ENCODE assay signal across 11 mouse cellular contexts in the genomic region with DNA sequence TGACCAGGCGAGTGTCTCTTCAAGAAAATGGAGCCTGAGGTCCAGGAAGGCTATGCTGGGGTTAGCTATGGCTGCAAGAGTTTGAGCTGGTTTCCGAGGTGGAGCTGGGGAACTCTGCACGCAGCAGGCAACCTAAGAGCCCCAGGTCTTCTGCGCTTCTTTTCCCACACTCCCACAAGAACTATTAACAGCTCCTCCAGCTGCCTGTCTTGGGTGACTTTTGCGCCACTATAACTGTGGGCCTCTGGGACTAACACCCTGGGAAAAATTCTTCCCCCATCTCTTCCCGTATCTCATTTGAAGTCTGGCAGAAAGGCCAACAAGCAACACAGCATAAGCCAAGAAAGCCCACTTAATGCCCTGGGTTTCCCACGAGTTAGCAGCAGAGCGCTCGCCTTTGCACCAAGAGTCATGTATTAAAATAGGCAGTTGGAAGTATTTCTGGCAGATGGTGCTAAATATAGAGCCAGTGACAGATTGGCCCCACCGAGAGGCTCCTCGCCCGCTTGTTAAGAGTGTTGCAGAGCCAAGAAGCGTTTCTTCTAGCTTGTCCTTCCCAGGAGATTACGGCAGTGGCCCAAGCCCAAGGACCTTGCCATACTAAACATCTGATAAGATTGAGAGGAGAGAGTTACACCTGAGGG.
DNase-seq lines count a peak whose midpoint lies in the region; ATAC-seq and TF ChIP-seq lines count a peak whose summit lies in the region.
"Had no signal": no experiment of that assay in that cellular context is flagged by ENCODE, and none has a peak within 500 bp of the region (broad histone marks: within the 10 kb centered on the region; RNA-seq: fewer than 3 reads in every experiment).

No protein-coding gene starts in this region.

- no peak for TF ChIP-seq CTCF in forebrain, postnatal 0 days (IDR thresholded peaks at IDR 0.05; ENCODE audit: low read depth)
- no peak for TF ChIP-seq CTCF in stomach, postnatal 0 days (IDR thresholded peaks at IDR 0.05; ENCODE audit: low read depth)

- H3K4me1 ChIP-seq in forebrain, postnatal 0 days (ENCODE audit: insufficient read depth): no peaks in the 10 kb centered on the region
- no peaks in the 10 kb centered on the region for H3K4me1 ChIP-seq in forebrain, embryonic 12.5 days
- H3K4me1 ChIP-seq in stomach, embryonic 14.5 days (ENCODE audit: control insufficient read depth, insufficient read depth, low read length): no peaks in the 10 kb centered on the region
- H3K4me1 ChIP-seq in stomach, postnatal 0 days (replicated peaks; ENCODE audit: control insufficient read depth, insufficient read depth): no peaks in the 10 kb centered on the region; the same call in 1 of the 2 replicates
- H3K4me1 ChIP-seq in heart, embryonic 13.5 days: peaks cover 30% of the 10 kb centered on the region
- H3K4me1 ChIP-seq: limb, embryonic 12.5 days; neural tube, embryonic 15.5 days had no signal

- H3K27me3 ChIP-seq in forebrain, postnatal 0 days (ENCODE audit: insufficient read depth, low read length): no peaks in the 10 kb centered on the region
- H3K27me3 ChIP-seq in forebrain, embryonic 12.5 days: no peaks in the 10 kb centered on the region
- H3K27me3 ChIP-seq in stomach, embryonic 14.5 days (ENCODE audit: control insufficient read depth, insufficient read depth, low read length): no peaks in the 10 kb centered on the region
- H3K27me3 ChIP-seq in stomach, postnatal 0 days (ENCODE audit: control insufficient read depth, insufficient read depth, low read length): no peaks in the 10 kb centered on the region
- no peaks in the 10 kb centered on the region for H3K27me3 ChIP-seq in heart, embryonic 13.5 days (replicated peaks)
- H3K27me3 ChIP-seq: limb, embryonic 12.5 days; neural tube, embryonic 15.5 days had no signal

- no peak overlapping the region for H3K9ac ChIP-seq in forebrain, postnatal 0 days
- no peak overlapping the region for H3K9ac ChIP-seq in forebrain, embryonic 12.5 days
- H3K9ac ChIP-seq in stomach, embryonic 14.5 days (replicated peaks; ENCODE audit: low read depth, low read length): no peak overlapping the region
- H3K9ac ChIP-seq in stomach, postnatal 0 days (ENCODE audit: low read length): no peak overlapping the region
- peak overlapping the region; percentile 47 for H3K9ac ChIP-seq in heart, embryonic 13.5 days
- H3K9ac ChIP-seq: limb, embryonic 12.5 days; neural tube, embryonic 15.5 days had no signal

- no peaks in the 10 kb centered on the region for H3K36me3 ChIP-seq in forebrain, postnatal 0 days (ENCODE audit: insufficient read depth)
- H3K36me3 ChIP-seq in forebrain, embryonic 12.5 days (replicated peaks): no peaks in the 10 kb centered on the region
- H3K36me3 ChIP-seq in stomach, embryonic 14.5 days (ENCODE audit: control insufficient read depth, insufficient read depth, low read length): no peaks in the 10 kb centered on the region
- no peaks in the 10 kb centered on the region for H3K36me3 ChIP-seq in stomach, postnatal 0 days (ENCODE audit: control insufficient read depth, insufficient read depth, low read length)
- no peaks in the 10 kb centered on the region for H3K36me3 ChIP-seq in heart, embryonic 13.5 days
- H3K36me3 ChIP-seq: limb, embryonic 12.5 days; neural tube, embryonic 15.5 days had no signal

- no peak overlapping the region for H3K27ac ChIP-seq in forebrain, postnatal 0 days (ENCODE audit: low read depth, low read length)
- no peak overlapping the region for H3K27ac ChIP-seq in forebrain, embryonic 12.5 days
- no peak overlapping the region for H3K27ac ChIP-seq in stomach, embryonic 14.5 days (ENCODE audit: low read length)
- no peak overlapping the region for H3K27ac ChIP-seq in stomach, postnatal 0 days (replicated peaks)
- peak overlapping the region; percentile 94 for H3K27ac ChIP-seq in heart, embryonic 13.5 days (replicated peaks)
- H3K27ac ChIP-seq: limb, embryonic 12.5 days; neural tube, embryonic 15.5 days had no signal

- TF ChIP-seq EP300 in stomach, postnatal 0 days (optimal IDR thresholded peaks at IDR 0.05): no peak

- no peak overlapping the region for H3K4me3 ChIP-seq in forebrain, postnatal 0 days (ENCODE audit: low read depth, low read length)
- H3K4me3 ChIP-seq in forebrain, embryonic 12.5 days (replicated peaks): no peak overlapping the region
- no peak overlapping the region for H3K4me3 ChIP-seq in stomach, embryonic 14.5 days (ENCODE audit: low read depth, low read length)
- no peak overlapping the region for H3K4me3 ChIP-seq in stomach, postnatal 0 days (ENCODE audit: low read depth, low read length)
- no peak overlapping the region for H3K4me3 ChIP-seq in heart, embryonic 13.5 days
- H3K4me3 ChIP-seq: limb, embryonic 12.5 days; neural tube, embryonic 15.5 days had no signal

- peak; percentile 44 for DNase-seq in forebrain, postnatal 0 days
- no peak for DNase-seq in stomach, postnatal 0 days (ENCODE audit: low spot score)
- no peak for DNase-seq in kidney, postnatal 36 days
- no peak for DNase-seq in kidney, postnatal 10 days
- DNase-seq: kidney, adult 18-20 months had no signal

- H3K9me3 ChIP-seq in forebrain, postnatal 0 days (ENCODE audit: low read length): no peaks in the 10 kb centered on the region
- no peaks in the 10 kb centered on the region for H3K9me3 ChIP-seq in forebrain, embryonic 12.5 days
- H3K9me3 ChIP-seq in stomach, embryonic 14.5 days (ENCODE audit: control insufficient read depth, low read depth, low read length): no peaks in the 10 kb centered on the region
- H3K9me3 ChIP-seq in stomach, postnatal 0 days (ENCODE audit: control insufficient read depth, low read length): no peaks in the 10 kb centered on the region
- no peaks in the 10 kb centered on the region for H3K9me3 ChIP-seq in heart, embryonic 13.5 days
- H3K9me3 ChIP-seq: limb, embryonic 12.5 days; neural tube, embryonic 15.5 days had no signal

- peak; percentile 60 for ATAC-seq in forebrain, postnatal 0 days
- no peak for ATAC-seq in forebrain, embryonic 12.5 days (ENCODE audit: low FRiP score)
- 0 out of 2 replicates have a peak, but pooled peaks have one; percentile 28 for ATAC-seq in stomach, embryonic 14.5 days (ENCODE audit: insufficient number of reproducible peaks, insufficient read depth, low FRiP score, low read depth)
- ATAC-seq in stomach, postnatal 0 days (ENCODE audit: low FRiP score, low TSS enrichment): no peak
- no peak; the same call in 1 of the 2 replicates for ATAC-seq in heart, embryonic 13.5 days (ENCODE audit: extremely low read depth, insufficient number of reproducible peaks, low FRiP score, low TSS enrichment)
- no peak for ATAC-seq in CD4-positive, CD25-positive, alpha-beta regulatory T cell, adult 4 months

- H3K4me2 ChIP-seq in forebrain, postnatal 0 days (ENCODE audit: low read depth): no peak overlapping the region
- no peak overlapping the region for H3K4me2 ChIP-seq in forebrain, embryonic 12.5 days
- H3K4me2 ChIP-seq in stomach, embryonic 14.5 days (replicated peaks; ENCODE audit: low read depth, low read length): no peak overlapping the region
- no peak overlapping the region for H3K4me2 ChIP-seq in stomach, postnatal 0 days (replicated peaks; ENCODE audit: low read depth)
- peak overlapping the region; percentile 54 for H3K4me2 ChIP-seq in heart, embryonic 13.5 days
- H3K4me2 ChIP-seq: limb, embryonic 12.5 days; neural tube, embryonic 15.5 days had no signal

- 60% methylated on average over 14 of the region's 14 CpGs for WGBS in forebrain, postnatal 0 days
- WGBS in forebrain, embryonic 12.5 days: 78% methylated on average over 14 of the region's 14 CpGs
- 67% methylated on average over 14 of the region's 14 CpGs for WGBS in stomach, embryonic 14.5 days
- WGBS in stomach, postnatal 0 days: 61% methylated on average over 14 of the region's 14 CpGs
- WGBS in heart, embryonic 13.5 days: 36% methylated on average over 14 of the region's 14 CpGs

Comparison
In these comparisons a context has a peak if more than half of its experiments do, and no peak if none do; other contexts are left out.
1. ATAC-seq: peak in forebrain, postnatal 0 days (single experiment) and stomach, embryonic 14.5 days (single experiment); none in forebrain, embryonic 12.5 days (single experiment), stomach, postnatal 0 days (single experiment), heart, embryonic 13.5 days (single experiment) and CD4-positive, CD25-positive, alpha-beta regulatory T cell, adult 4 months (single experiment).